Mouse (Mus musculus): ENCODE measurements around the gene Gm37240. TPM values are rescaled to one million over a fixed set of nuclear protein-coding genes. Genes with fewer than 3 reads are reported as not detected.

Gm37240 gene
- polyA plus RNA-seq, 1 experiment from 2014 or later: 2.8 TPM

DNA sequence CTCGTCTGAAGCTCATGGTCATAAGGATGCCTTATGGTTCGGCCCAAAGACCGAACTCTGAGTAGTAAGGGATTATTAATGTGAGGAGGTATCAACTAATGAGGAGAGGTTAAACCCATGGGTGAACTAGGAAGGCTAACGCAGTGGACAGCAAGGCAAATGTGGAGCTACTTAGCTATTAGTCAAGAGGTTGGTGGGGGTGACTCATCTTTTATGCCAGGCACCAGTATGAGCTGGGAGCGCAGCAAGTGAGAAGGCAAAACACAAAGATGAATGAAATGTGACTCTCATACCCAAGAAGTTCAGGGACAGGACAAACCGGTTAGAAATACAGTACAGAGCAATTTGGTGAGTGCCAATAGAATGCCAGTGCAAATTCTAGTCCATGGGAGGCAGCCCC, 164.7 kb downstream of the Gm37240 start:
- Histone ChIP-seq H3K4me3 (no peak overlapping the region), H3K27ac (replicated peaks) (no peak overlapping the region), H3K9me3 (no peaks in the 10 kb centered on the region), H3K36me3 (replicated peaks) (no peaks in the 10 kb centered on the region), H3K4me1 (0 out of 2 replicates have a peak, but pooled peaks cover 3% of the 10 kb centered on the region), H3K27me3 (replicated peaks; ENCODE audit: low read depth, poor library complexity, severe bottlenecking) (no peaks in the 10 kb centered on the region)
- WGBS: 86% methylated on average over 6 of the region's 6 CpGs
- DNase-seq (ENCODE audit: low spot score): no peak

DNA sequence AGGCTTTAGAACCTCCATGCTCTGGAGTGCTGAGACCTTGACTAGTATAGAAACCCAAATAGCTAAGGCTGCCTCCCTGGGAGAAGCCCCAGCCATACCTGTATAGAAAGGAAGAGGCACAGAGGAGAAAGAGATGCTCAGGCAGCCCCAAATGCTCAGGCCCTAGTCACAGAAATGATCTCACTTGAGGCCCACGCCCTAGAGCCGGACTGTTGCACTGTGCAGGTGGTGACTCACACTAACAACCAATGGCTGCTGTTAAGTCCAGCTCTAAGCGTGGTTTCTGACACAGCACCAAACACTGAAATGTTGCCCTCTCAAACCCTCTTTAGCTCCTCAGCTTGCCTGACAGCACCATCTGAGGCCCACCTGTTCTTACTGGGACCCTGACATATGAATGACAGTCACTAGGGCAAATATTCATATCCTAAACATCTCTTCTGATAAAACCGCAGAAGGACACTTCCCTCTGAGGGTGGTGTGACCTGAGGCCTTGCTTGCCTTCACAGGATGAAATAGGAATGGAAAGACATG, 171.5 kb downstream of the Gm37240 start:
- Histone ChIP-seq H3K27me3 (replicated peaks; ENCODE audit: low read depth, poor library complexity, severe bottlenecking) (no peaks in the 10 kb centered on the region), H3K9me3 (no peaks in the 10 kb centered on the region), H3K36me3 (replicated peaks) (no peaks in the 10 kb centered on the region), H3K4me1 (no peaks in the 10 kb centered on the region), H3K4me3 (no peak overlapping the region), H3K27ac (replicated peaks) (no peak overlapping the region)
- WGBS: 89% methylated on average over 4 of the region's 4 CpGs
- no peak for DNase-seq (ENCODE audit: low spot score)

DNA sequence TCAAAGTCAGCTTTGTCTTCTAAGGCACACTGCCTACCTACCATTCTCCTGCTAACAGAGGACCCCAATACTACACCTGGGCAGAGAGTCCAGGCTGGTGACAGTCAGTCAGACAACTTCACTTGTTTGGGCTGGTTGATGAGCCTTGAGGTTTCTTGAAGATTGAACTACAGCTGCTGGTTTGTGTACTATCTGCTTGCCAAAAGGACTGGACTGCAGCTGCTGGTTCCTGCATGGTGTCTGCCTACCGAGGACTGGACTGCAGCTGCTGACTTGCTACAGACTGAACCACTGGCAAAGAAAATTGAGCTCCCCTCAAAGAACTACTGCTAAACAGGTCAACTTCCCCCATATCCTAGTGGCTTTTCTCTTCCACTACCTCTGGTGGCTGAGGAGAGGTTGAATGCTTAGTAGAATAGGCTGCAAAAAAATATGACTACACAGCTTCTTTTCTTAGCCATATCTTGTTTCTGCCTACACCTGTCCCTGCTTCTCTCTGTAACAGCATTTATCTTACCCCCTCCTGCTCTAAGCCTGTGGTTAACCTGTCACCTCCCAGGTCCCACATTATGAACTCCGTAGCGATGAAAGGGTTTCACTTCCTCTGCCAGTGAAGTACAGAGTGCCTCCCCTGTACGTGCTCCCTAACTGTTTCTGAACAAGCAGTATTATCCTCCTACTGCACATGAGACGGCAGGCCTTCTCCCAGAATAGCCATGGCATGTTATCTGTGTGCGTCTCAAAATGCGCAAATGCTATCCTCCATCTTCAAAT, 173.2 kb downstream of the Gm37240 start:
- peaks cover 4% of the 10 kb centered on the region; the same call in 1 of the 2 replicates for H3K4me1 ChIP-seq
- no peaks in the 10 kb centered on the region for H3K36me3 ChIP-seq (replicated peaks)
- H3K9me3 ChIP-seq: no peaks in the 10 kb centered on the region
- H3K4me3 ChIP-seq: no peak overlapping the region
- 84% methylated on average over 7 of the region's 7 CpGs for WGBS
- no peak for DNase-seq (ENCODE audit: low spot score)
- H3K27ac ChIP-seq (replicated peaks): no peak overlapping the region
- H3K27me3 ChIP-seq (replicated peaks; ENCODE audit: low read depth, poor library complexity, severe bottlenecking): no peaks in the 10 kb centered on the region

DNA sequence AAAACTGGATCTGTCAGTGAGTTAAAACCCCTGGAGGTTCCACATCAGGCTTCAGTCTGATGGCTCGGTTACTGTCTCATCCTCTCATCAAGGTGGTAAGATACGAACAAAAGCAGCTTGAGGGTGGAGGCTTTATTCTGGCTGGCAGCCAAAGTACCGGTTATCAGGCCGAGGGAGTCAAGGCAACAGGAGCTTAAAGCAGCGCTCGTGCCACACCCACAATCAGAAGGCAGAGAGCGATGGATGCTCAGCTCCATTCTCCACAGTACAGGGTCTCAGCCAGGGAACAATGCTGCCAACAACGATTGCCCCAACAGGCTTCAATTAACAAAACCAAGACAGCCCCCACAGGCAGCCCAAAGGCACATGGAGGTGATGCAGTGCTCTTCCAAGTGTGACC, 176.6 kb downstream of the Gm37240 start:
- H3K27ac ChIP-seq (replicated peaks): no peak overlapping the region
- H3K9me3 ChIP-seq: no peaks in the 10 kb centered on the region
- no peak for DNase-seq (ENCODE audit: low spot score)
- peaks cover 4% of the 10 kb centered on the region; the same call in 1 of the 2 replicates for H3K4me1 ChIP-seq
- H3K36me3 ChIP-seq (replicated peaks): no peaks in the 10 kb centered on the region
- 73% methylated on average over 8 of the region's 8 CpGs for WGBS
- no peak overlapping the region for H3K4me3 ChIP-seq
- no peaks in the 10 kb centered on the region for H3K27me3 ChIP-seq (replicated peaks; ENCODE audit: low read depth, poor library complexity, severe bottlenecking)

DNA sequence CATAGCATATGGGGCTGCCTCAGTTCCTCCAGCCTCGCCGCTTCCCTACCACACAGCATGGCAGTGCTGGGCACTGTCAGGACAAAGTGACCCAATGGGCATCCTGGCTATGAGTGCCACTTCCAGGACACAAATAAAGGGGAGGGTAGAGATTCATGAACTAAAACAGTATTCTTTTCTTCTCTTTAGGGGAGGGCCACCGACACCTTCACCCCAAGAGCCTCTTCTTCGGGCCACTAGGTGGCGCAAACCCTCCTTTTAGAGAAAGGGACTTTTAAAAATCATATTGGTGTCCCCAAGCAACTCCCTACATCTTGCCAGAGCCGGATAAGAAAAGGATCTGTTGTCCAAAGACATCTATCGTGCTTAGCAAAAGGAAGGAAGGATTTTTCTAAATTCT, 179.9 kb downstream of the Gm37240 start:
- Histone ChIP-seq H3K27ac (replicated peaks) (no peak overlapping the region), H3K36me3 (replicated peaks) (no peaks in the 10 kb centered on the region), H3K27me3 (replicated peaks; ENCODE audit: low read depth, poor library complexity, severe bottlenecking) (no peaks in the 10 kb centered on the region), H3K9me3 (no peaks in the 10 kb centered on the region), H3K4me3 (no peak overlapping the region), H3K4me1 (peaks cover 8% of the 10 kb centered on the region; the same call in 1 of the 2 replicates)
- 44% methylated on average over 7 of the region's 7 CpGs for WGBS
- DNase-seq (ENCODE audit: low spot score): peak; percentile 48

DNA sequence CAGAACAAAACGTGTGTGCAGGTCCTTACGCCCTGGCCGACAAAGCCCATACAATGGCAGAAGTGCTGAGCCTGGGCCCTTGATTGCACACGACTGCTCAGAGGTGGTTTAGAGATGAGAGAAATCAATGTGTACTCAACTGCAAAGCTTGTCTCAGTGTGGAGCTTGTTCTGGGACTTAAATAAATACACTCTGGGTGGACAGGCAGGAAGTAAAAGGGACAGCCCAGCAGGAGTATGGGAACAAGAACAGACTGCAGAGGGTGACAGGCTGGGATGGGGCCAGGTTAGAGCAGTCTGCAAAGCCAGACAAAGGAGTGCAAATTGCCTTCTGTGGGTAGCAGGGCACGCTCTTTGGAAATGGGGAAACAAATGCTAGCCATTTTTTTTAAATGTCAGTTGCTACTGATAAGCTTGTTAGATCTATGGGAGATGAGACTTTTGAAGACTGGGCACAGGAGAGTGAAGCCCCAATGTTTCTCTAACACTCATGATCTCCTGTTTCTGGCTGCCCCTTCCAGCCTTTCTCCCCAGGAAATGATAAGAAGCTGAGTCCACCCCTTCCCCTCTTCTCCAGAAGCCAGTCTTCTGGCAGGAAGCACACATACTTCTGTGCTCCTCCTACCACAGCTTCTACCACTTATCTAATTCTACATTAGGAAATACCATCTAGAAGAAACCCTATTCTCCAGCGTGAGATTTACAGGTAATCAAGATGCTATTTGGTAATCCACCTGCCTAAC, 184.0 kb downstream of the Gm37240 start:
- 0 out of 2 replicates have a peak, but pooled peaks cover 4% of the 10 kb centered on the region for H3K4me1 ChIP-seq
- H3K9me3 ChIP-seq: no peaks in the 10 kb centered on the region
- H3K36me3 ChIP-seq (replicated peaks): no peaks in the 10 kb centered on the region
- H3K4me3 ChIP-seq: no peak overlapping the region
- no peak for DNase-seq (ENCODE audit: low spot score)
- no peaks in the 10 kb centered on the region for H3K27me3 ChIP-seq (replicated peaks; ENCODE audit: low read depth, poor library complexity, severe bottlenecking)
- 65% methylated on average over 6 of the region's 6 CpGs for WGBS
- no peak overlapping the region; the same call in 1 of the 2 replicates for H3K27ac ChIP-seq (replicated peaks)

DNA sequence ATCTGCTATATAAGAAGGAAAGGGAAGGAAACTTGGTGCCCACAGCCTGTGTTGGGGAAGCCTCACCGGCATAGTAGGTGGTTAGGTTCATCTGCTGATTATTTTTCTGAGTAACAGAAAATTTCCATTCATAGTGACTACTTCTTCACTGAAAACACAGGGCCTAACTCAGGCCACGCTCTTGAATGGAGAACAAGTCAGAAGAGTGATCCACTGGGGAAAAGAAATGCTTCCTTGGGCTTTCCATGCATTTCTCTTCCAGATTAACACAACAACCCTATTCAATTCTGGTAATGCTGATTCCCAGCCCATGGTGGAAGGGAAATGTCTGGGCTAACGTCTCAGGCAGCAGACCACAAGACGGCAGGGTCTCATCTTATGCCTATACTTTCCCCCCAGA, 188.8 kb downstream of the Gm37240 start:
- Histone ChIP-seq H3K27ac (replicated peaks) (no peak overlapping the region), H3K4me3 (no peak overlapping the region), H3K27me3 (replicated peaks; ENCODE audit: low read depth, poor library complexity, severe bottlenecking) (no peaks in the 10 kb centered on the region), H3K4me1 (0 out of 2 replicates have a peak, but pooled peaks cover 4% of the 10 kb centered on the region), H3K36me3 (replicated peaks) (no peaks in the 10 kb centered on the region), H3K9me3 (no peaks in the 10 kb centered on the region)
- WGBS: 84% methylated on average over 4 of the region's 4 CpGs
- no peak for DNase-seq (ENCODE audit: low spot score)

DNA sequence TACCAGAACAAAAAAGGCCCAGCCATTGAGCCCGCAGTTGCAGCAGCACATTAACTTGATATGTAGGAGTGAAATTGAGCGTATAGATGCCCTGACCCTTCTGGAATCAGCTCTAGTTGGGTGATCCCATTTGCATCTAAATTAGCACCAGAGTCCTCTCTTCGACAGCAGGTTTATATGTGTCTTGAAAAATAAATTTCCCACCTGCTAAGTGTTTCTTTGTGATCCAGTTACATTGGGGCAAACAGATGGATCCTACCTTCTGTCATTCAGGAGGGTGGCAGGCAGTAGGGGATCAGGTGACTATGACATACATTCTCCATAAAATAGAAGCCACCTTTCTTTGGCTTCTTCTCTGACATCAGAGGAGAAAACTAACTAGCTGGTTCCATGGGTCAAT, 192.3 kb downstream of the Gm37240 start:
- H3K36me3 ChIP-seq (replicated peaks): no peaks in the 10 kb centered on the region
- WGBS: 84% methylated on average over 3 of the region's 3 CpGs
- H3K4me1 ChIP-seq: no peaks in the 10 kb centered on the region

DNA sequence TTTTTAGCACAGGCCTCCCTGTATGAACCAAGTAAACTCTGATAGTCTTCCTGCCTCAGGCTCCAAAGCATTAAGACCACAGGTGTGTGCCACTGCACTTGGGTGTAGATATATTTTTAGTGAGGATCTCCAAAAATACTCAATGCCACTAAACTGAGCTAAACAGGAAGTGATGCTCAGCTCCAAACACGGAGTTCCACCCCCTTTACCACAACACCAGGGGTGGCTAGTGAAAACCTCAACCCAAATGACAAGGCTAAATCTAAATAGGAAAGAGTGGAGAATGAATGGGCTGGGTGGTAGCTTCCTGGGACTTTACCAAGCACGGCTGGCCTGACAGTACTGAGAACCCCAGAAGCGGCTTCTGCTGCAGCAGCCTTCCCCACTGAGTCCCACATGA, 194.3 kb downstream of the Gm37240 start:
- no peaks in the 10 kb centered on the region for H3K27me3 ChIP-seq (replicated peaks; ENCODE audit: low read depth, poor library complexity, severe bottlenecking)
- DNase-seq (ENCODE audit: low spot score): no peak
- H3K27ac ChIP-seq (replicated peaks): no peak overlapping the region
- H3K36me3 ChIP-seq (replicated peaks): no peaks in the 10 kb centered on the region
- H3K9me3 ChIP-seq: no peaks in the 10 kb centered on the region
- H3K4me3 ChIP-seq: no peak overlapping the region
- no peaks in the 10 kb centered on the region for H3K4me1 ChIP-seq
- WGBS: 38% methylated on average over 3 of the region's 3 CpGs

More for the DNA sequence above, 192.3 kb downstream of the Gm37240 start:
- Histone ChIP-seq H3K27ac (replicated peaks) (no peak overlapping the region), H3K4me3 (no peak overlapping the region), H3K27me3 (replicated peaks; ENCODE audit: low read depth, poor library complexity, severe bottlenecking) (no peaks in the 10 kb centered on the region), H3K9me3 (no peaks in the 10 kb centered on the region)
- no peak for DNase-seq (ENCODE audit: low spot score)

DNA sequence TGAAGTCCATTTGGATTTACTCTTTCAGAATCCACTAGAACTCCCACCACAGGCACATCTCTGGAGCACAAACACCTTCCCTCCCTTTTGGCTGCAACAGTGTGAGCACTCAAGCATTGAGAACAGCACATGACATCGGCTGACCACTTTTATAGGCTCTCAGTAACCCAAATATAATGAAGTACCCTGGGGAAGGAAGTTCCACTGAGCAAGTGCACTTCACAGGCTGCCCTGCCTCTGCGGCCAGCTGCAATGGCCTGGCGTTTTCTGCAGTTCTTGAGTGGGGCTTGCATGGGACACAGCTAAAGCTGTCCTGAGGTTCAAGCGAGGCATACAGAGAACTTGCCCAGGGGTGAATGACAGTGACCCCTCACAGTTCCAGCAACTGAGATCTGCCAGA, 196.2 kb downstream of the Gm37240 start:
- H3K27ac ChIP-seq (replicated peaks): no peak overlapping the region
- H3K27me3 ChIP-seq (replicated peaks; ENCODE audit: low read depth, poor library complexity, severe bottlenecking): no peaks in the 10 kb centered on the region
- no peaks in the 10 kb centered on the region for H3K4me1 ChIP-seq
- no peak overlapping the region for H3K4me3 ChIP-seq
- no peak for DNase-seq (ENCODE audit: low spot score)
- H3K36me3 ChIP-seq (replicated peaks): no peaks in the 10 kb centered on the region
- 70% methylated on average over 4 of the region's 4 CpGs for WGBS
- H3K9me3 ChIP-seq: no peaks in the 10 kb centered on the region

DNA sequence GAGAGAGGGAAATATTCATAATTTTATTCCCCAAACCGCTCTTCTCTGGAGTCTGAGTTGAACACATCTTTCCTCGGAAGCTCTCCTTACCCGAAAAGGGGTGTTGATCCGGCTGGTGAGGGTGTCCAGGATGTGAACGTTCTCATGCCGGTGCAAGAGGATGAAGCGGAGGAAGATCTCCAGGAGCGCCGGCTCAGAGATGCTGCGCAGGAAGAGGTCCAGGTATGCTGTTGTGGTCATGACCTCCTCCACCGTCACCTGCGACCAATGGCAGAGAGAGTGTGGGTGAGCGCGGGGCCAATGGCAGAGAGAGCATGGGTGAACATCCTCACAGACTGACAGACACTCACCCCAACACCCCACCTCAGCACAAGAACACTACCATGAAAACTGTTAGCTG, 199.0 kb downstream of the Gm37240 start:
- no peaks in the 10 kb centered on the region for H3K9me3 ChIP-seq
- WGBS: 94% methylated on average over 14 of the region's 14 CpGs
- H3K4me3 ChIP-seq: no peak overlapping the region
- H3K27me3 ChIP-seq (replicated peaks; ENCODE audit: low read depth, poor library complexity, severe bottlenecking): no peaks in the 10 kb centered on the region
- no peak for DNase-seq (ENCODE audit: low spot score)
- no peaks in the 10 kb centered on the region for H3K36me3 ChIP-seq (replicated peaks)
- H3K4me1 ChIP-seq: no peaks in the 10 kb centered on the region
- H3K27ac ChIP-seq (replicated peaks): no peak overlapping the region

DNA sequence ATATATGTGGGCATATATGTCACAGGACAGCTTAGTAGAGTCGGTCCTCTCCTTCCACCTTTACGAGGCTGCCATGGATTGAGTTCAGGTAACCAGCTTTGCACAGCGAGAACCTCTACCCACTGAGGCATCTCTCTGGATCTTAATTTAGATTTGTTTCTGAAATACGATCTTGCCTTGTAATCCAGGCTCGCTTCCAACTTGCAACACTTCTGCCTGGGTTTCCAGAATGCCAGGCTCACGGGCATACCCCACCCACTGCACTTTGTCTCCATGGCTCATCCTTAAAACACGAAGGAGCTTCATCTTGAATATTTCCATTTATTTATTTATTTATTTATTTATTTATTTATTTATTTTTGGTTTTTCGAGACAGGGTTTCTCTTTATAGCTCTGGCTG, 202.0 kb downstream of the Gm37240 start:
- Histone ChIP-seq H3K27me3 (replicated peaks; ENCODE audit: low read depth, poor library complexity, severe bottlenecking) (no peaks in the 10 kb centered on the region), H3K36me3 (replicated peaks) (no peaks in the 10 kb centered on the region), H3K9me3 (no peaks in the 10 kb centered on the region), H3K4me1 (peaks cover 5% of the 10 kb centered on the region; the same call in 1 of the 2 replicates), H3K4me3 (no peak overlapping the region), H3K27ac (replicated peaks) (no peak overlapping the region)
- 88% methylated on average over 8 of the region's 8 CpGs for WGBS
- no peak for DNase-seq (ENCODE audit: low spot score)
